Mouse (Mus musculus) heart, postnatal 36 days (tissue): ENCODE results near the gene Ccdc65. TPM values are rescaled to one million over a fixed set of nuclear protein-coding genes. Genes with fewer than 3 reads are reported as not detected.
"Not testable (repeated sequence)": the region's sequence is repeated elsewhere in the genome, so short reads cannot be mapped to it uniquely, and the experiment has no call there.

Experiments
- DNase-seq, 2 experiments: peaks; one replicate each; pipeline ENCODE4 v3.0.0; 2021 to 2022
- intact Hi-C: fragments of 180-260 bp; cut with DNase I; formaldehyde crosslinking; loops from one replicate; pipeline ENCODE4 v1.15.1; 2025
- total RNA-seq, 2 experiments: library from RNA; stranded (reverse); gene quantifications; 2 replicates each; pipeline ENCODE4 v1.2.3; 2021

Gene Ccdc65
- total RNA-seq, 2 experiments from 2014 or later: 0.33 to 0.42 TPM

GRCm38 (mm10) chr15:98733370-98733769 lies 25.4 kb downstream of the Ccdc65 start:
- intact Hi-C loops: no loop called here

GRCm38 (mm10) chr15:98733976-98734566 lies 26.1 kb downstream of the Ccdc65 start:
- no peak for DNase-seq
- intact Hi-C loops: no loop called here

More at GRCm38 (mm10) chr15:98733370-98733769, 25.4 kb downstream of the Ccdc65 start:
- DNase-seq: no peak

GRCm38 (mm10) chr15:98736521-98736920 lies 28.5 kb downstream of the Ccdc65 start:
- intact Hi-C loops: no loop called here
- DNase-seq: no peak

- peak; percentile 28 to 40 for DNase-seq
- intact Hi-C loops: no loop called here
Measured at GRCm38 (mm10) chr15:98737881-98738280, 29.9 kb downstream of the Ccdc65 start.

- intact Hi-C loops: no loop called here
Measured at GRCm38 (mm10) chr15:98738796-98739195, 30.8 kb downstream of the Ccdc65 start.

GRCm38 (mm10) chr15:98740219-98740618 lies 32.2 kb downstream of the Ccdc65 start:
- intact Hi-C loops: no loop called here
- DNase-seq: no peak

More at GRCm38 (mm10) chr15:98738796-98739195, 30.8 kb downstream of the Ccdc65 start:
- no peak for DNase-seq

- DNase-seq: no peak
- intact Hi-C loops: no loop called here
Measured at GRCm38 (mm10) chr15:98742766-98743428, 34.9 kb downstream of the Ccdc65 start.

- DNase-seq, intact Hi-C loops: not testable (repeated sequence)
Measured at GRCm38 (mm10) chr15:98743863-98744262, 35.9 kb downstream of the Ccdc65 start.

GRCm38 (mm10) chr15:98746344-98746965 lies 38.4 kb downstream of the Ccdc65 start:
- DNase-seq: no peak

GRCm38 (mm10) chr15:98747296-98747695 lies 39.3 kb downstream of the Ccdc65 start:
- DNase-seq: no peak
- intact Hi-C loops: no loop called here

More at GRCm38 (mm10) chr15:98746344-98746965, 38.4 kb downstream of the Ccdc65 start:
- intact Hi-C loops: no loop called here

GRCm38 (mm10) chr15:98749093-98749492 lies 41.1 kb downstream of the Ccdc65 start:
- no peak for DNase-seq
- intact Hi-C loops: no loop called here

GRCm38 (mm10) chr15:98753021-98753423 lies 45.0 kb downstream of the Ccdc65 start:
- intact Hi-C loops: no loop called here
- DNase-seq: no peak

GRCm38 (mm10) chr15:98754125-98754524 lies 46.1 kb downstream of the Ccdc65 start:
- intact Hi-C loops: no loop called here
- DNase-seq: no peak

- peak; percentile 54 to 61 for DNase-seq
- intact Hi-C loops: no loop called here
Measured at GRCm38 (mm10) chr15:98762201-98762621, 54.2 kb downstream of the Ccdc65 start.

- intact Hi-C loops: no loop called here
- peak; percentile 96 to 97 for DNase-seq
Measured at GRCm38 (mm10) chr15:98762670-98763529, 54.9 kb downstream of the Ccdc65 start, which contains the start of gene Arf3. Gene Arf3 (minus strand): TSS chr15:98763214.

- intact Hi-C loops: no loop called here
- DNase-seq: no peak
Measured at GRCm38 (mm10) chr15:98765929-98766328, 57.9 kb downstream of the Ccdc65 start.

GRCm38 (mm10) chr15:98768259-98768658 lies 60.3 kb downstream of the Ccdc65 start:
- intact Hi-C loops: no loop called here
- DNase-seq: no peak

- no peak for DNase-seq
- intact Hi-C loops: no loop called here
Measured at GRCm38 (mm10) chr15:98771813-98772425, 63.9 kb downstream of the Ccdc65 start.

- intact Hi-C loops: no loop called here
- no peak for DNase-seq
Measured at GRCm38 (mm10) chr15:98772511-98773211, 64.7 kb downstream of the Ccdc65 start.
